Mouse (Mus musculus) megakaryocyte, embryonic 14.5 days (primary cell): ENCODE measurements around the gene Ppp2r3c.

Experiments
- FLI1 ChIP-seq: IDR thresholded peaks from 2 replicates; pipeline ENCODE4 v1.6.1; 2012; ENCODE audit warnings: low read length, inconsistent platforms, mixed read lengths
- GATA1 ChIP-seq: IDR thresholded peaks from 3 replicates; pipeline ENCODE4 v1.6.1; 2012; ENCODE audit warnings: mixed read lengths, low read length, inconsistent platforms, borderline replicate concordance

DNA sequence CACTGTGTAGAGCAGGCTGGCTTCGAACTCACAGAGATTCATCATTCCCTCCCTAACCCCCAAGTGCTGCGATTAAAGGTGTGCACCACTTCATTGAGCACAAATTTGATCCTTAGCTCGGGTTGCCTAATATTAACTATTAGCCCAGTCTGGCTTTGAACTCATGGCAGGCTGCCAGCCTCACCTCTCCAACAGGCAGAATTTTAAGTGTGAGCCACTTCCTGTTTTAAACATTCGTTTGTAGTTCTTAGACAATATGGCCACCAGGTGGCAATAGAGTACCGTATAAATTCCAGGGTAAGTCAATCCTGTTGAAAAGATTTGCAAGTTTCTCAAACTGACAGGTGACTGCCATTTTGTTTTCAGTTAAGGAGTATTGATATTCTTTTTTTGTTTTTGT, 12.4 kb upstream of the Ppp2r3c start:
- TF ChIP-seq GATA1 (no peak), FLI1 (no peak)
